Mouse (Mus musculus): ENCODE data around the gene Gm30191. TPM values are rescaled to one million over a fixed set of nuclear protein-coding genes. Genes with fewer than 3 reads are reported as not detected.

Gm30191 gene
- total and polyA plus RNA-seq, 3 experiments, result not detected

DNA sequence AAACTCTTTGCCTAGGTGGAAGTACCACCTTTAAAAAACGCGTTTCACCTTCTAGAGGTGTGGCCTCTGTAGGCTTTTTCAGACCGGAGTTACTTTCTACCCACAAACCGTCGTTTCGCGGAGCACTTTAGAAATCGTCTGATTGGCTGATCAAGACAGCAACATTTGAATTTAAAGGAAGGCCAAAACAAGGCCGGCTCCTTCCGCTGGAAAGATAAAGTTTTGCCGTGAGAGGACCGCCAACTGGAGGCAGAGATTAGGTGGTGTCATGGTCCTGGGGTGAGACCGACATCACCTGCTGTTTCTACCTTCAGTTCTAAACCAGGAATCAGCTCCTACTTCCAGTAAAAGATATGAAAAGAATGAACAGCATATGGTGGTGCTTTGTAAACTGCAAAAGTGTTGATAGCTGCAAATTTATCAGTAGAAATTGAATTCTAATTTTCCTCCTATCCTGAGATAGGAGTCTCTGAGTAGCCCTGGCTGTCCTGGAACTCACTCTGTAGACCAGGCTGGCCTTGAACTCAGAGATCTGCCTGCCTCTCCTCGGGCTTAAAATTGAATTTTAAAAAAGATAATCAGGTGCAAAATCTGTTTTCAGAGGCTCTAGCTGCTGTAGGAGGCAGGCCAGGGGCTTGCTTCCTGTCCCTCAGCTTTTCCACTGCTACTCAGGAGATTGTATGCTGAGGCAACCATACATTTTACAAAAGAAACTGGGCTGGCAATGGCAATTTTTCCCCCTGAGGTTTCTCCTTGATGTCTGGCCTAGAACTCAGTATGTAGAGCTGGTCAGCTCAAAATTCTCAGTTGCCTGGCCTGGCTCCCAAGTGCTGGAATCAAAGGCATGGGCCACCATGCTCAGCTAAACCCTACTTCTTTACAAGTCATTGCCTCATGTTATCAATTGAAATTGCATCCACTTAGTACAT lies 26.9 kb downstream of the Gm30191 start:
- DNase-seq (ENCODE audit: extremely low read depth), result peak; percentile 95
- peaks cover 16 to 27% of the 10 kb centered on the region in 2 experiments for H3K36me3 ChIP-seq (replicated peaks in 1 of 2; ENCODE audit: control insufficient read depth in 1 of 2, insufficient read depth in 1 of 2, low read length in 1 of 2)
- peak overlapping the region; percentile 33 to 44 (median 38) for H3K4me3 ChIP-seq (replicated peaks in 1 of 3; ENCODE audit: low read depth in 2 of 3, low read length in 2 of 3, poor library complexity in 1 of 3)
- dilution Hi-C loops (cut with MboI; ENCODE audit: extremely low pct_ligation_motif_present, extremely low pct_unique_long_range_greater_than_20kb, low sequenced_read_pairs), result no loop called here
- H3K9ac ChIP-seq (ENCODE audit: insufficient read depth, low read depth), result peak overlapping the region; percentile 80
- no peaks in the 10 kb centered on the region for H3K79me2 ChIP-seq (replicated peaks; ENCODE audit: control insufficient read depth, extremely low read depth, insufficient read depth, poor library complexity, severe bottlenecking)
- no peaks in the 10 kb centered on the region for H3K9me3 ChIP-seq (replicated peaks; ENCODE audit: low read length)
- no peaks in the 10 kb centered on the region for H3K27me3 ChIP-seq (replicated peaks)
- peak overlapping the region; percentile 52 for H3K27ac ChIP-seq (ENCODE audit: insufficient read depth, low read depth)
- H3K4me1 ChIP-seq (ENCODE audit: control insufficient read depth in 1 of 2, insufficient read depth in 2 of 2), result peaks cover 3 to 11% of the 10 kb centered on the region in 2 experiments; a peak in 3 of 4 replicates
- in situ Hi-C loops (cut with MboI; ENCODE audit: low pct_ligation_motif_present, low pct_unique_long_range_greater_than_20kb, low sequenced_read_pairs), result loop anchor here (25.0 kb wide), 1 partner anchor 214 kb away; the partner anchor contains the start of gene Paqr7
- peak overlapping the region; percentile 81 for H3K4me2 ChIP-seq (ENCODE audit: insufficient read depth, low read depth, poor library complexity, severe bottlenecking)
- TF ChIP-seq POLR2AphosphoS2 (IDR thresholded peaks at IDR 0.05; ENCODE audit: low read depth, low read length) (0 out of 2 replicates have a peak, but pooled peaks have one; percentile 71), USF1 (IDR thresholded peaks at IDR 0.05; ENCODE audit: low read depth, low read length) (no peak), NRF1 (IDR thresholded peaks at IDR 0.05; ENCODE audit: low read depth, low read length) (no peak), RCOR1 (conservative IDR thresholded peaks at IDR 0.05; ENCODE audit: low read depth, low read length) (no peak), JUN (IDR thresholded peaks at IDR 0.05; ENCODE audit: insufficient read depth, low read depth, low read length) (no peak), ELF1 (IDR thresholded peaks at IDR 0.05; ENCODE audit: low read depth, low read length) (peak; percentile 58), RAD21 (IDR thresholded peaks at IDR 0.05; ENCODE audit: low read depth, low read length) (no peak; the same call in 1 of the 2 replicates), SIN3A (IDR thresholded peaks at IDR 0.05; ENCODE audit: low read length) (peak; percentile 72), ZC3H11A (IDR thresholded peaks at IDR 0.05; ENCODE audit: low read depth, low read length) (no peak), CTCF (conservative IDR thresholded peaks at IDR 0.05 in 1 of 2, IDR thresholded peaks at IDR 0.05 in 1 of 2; ENCODE audit: low read depth in 2 of 2, low read length in 2 of 2) (no peak; a peak in 1 of 4 replicates), ZNF384 (IDR thresholded peaks at IDR 0.05; ENCODE audit: low read depth, low read length) (no peak), CHD2 (IDR thresholded peaks at IDR 0.05; ENCODE audit: low read length) (no peak), KAT2A (IDR thresholded peaks at IDR 0.05; ENCODE audit: insufficient replicate concordance, low read length) (no peak), E2F4 (IDR thresholded peaks at IDR 0.05; ENCODE audit: insufficient replicate concordance, low read depth, low read length) (no peak), NELFE (IDR thresholded peaks at IDR 0.05; ENCODE audit: low read depth, low read length) (peak; percentile 71), MEF2A (IDR thresholded peaks at IDR 0.05; ENCODE audit: borderline replicate concordance, low read depth, low read length) (0 out of 2 replicates have a peak, but pooled peaks have one; percentile 18), MAZ (IDR thresholded peaks at IDR 0.05; ENCODE audit: low read depth, low read length) (0 out of 2 replicates have a peak, but pooled peaks have one; percentile 43), MYC (IDR thresholded peaks at IDR 0.05; ENCODE audit: low read depth, low read length) (no peak), BHLHE40 (IDR thresholded peaks at IDR 0.05; ENCODE audit: low read depth, low read length) (no peak), MAX (IDR thresholded peaks at IDR 0.05; ENCODE audit: low read length) (0 out of 2 replicates have a peak, but pooled peaks have one; percentile 2), MXI1 (IDR thresholded peaks at IDR 0.05; ENCODE audit: low read depth, low read length) (no peak), UBTF (IDR thresholded peaks at IDR 0.05; ENCODE audit: low read depth, low read length) (no peak), USF2 (conservative IDR thresholded peaks at IDR 0.05; ENCODE audit: low read depth, low read length) (no peak), CHD1 (IDR thresholded peaks at IDR 0.05; ENCODE audit: low read depth, low read length) (no peak), SMC3 (IDR thresholded peaks at IDR 0.05; ENCODE audit: low read depth, low read length) (no peak), GABPA (IDR thresholded peaks at IDR 0.05; ENCODE audit: insufficient replicate concordance, low read depth, low read length) (no peak), EP300 (IDR thresholded peaks at IDR 0.05; ENCODE audit: low read length) (no peak), ZKSCAN1 (IDR thresholded peaks at IDR 0.05; ENCODE audit: borderline replicate concordance, low read depth, low read length) (no peak), HCFC1 (IDR thresholded peaks at IDR 0.05; ENCODE audit: low read depth, low read length) (0 out of 2 replicates have a peak, but pooled peaks have one; percentile 58), MAFK (IDR thresholded peaks at IDR 0.05; ENCODE audit: insufficient replicate concordance, low read length) (no peak), ETS1 (conservative IDR thresholded peaks at IDR 0.05; ENCODE audit: low read depth, low read length) (no peak), TBP (conservative IDR thresholded peaks at IDR 0.05; ENCODE audit: low read depth, low read length) (peak; percentile 64; the same call in 1 of the 2 replicates), IRF4 (IDR thresholded peaks at IDR 0.05; ENCODE audit: low read depth, low read length) (no peak), PAX5 (IDR thresholded peaks at IDR 0.05; ENCODE audit: low read length) (no peak), POLR2A (IDR thresholded peaks at IDR 0.05; ENCODE audit: low read depth, low read length) (peak; percentile 81), TCF12 (IDR thresholded peaks at IDR 0.05; ENCODE audit: low read depth, low read length) (no peak; the same call in 1 of the 2 replicates), JUND (conservative IDR thresholded peaks at IDR 0.05; ENCODE audit: low read depth, low read length) (no peak)

Measured in CH12.LX (cell line).